Mouse (Mus musculus): Measurements from ENCODE around the gene Rflnb.

The Rflnb gene

DNA sequence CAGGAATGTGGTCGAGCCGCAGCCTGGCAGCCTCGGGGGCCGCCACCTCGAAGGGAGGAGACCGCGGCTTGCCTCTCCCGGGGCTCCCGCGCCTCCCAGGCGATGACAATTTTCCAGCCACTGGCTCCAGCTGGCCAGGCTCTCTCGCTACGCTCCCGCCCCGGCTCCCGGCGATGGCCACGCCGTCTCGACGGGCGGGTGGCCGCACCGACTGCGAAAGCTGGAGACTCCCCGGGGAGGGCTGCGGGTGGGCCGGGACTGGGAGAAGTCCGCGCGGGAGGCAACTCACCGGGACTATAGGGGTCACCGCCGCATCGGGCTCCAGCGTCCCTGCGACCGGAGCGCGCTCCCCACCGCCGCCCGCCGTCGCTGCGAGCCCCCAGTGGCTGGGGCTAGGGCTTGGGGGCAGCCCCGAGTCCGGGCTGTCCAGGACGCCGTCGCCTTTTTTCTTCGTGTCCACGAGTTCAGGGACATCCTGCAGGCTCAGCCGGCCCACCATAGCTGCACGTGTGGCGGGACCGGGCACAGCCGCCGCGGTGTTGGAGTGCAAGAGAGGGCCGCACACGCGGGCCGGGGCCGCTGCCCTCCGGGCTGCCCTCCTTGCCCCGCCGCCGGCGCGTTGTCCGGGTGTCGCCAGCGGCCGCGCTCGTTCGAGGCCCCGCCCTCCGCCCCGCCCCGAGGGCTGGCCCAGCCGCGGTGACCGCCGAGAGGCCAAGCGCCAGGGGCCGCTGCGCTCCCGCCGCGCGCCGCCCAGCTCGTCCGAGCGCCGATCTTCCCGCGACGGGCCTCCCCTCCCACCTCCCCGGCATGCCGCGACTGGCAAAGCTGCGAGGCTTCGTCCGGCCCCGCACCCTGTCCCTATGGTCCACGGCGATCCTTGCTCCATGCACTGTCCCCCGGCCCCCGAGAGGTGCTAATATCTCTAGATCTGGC, at the start of gene Rflnb:
Gene Rflnb, minus strand, starts transcription at position 644 of the 933 bp plus-strand sequence.
- DNase-seq: peak; percentile 91 to 95

GRCm38 (mm10) chr11:76077341-76077740, 49.8 kb upstream of the Rflnb start:
- no peak for DNase-seq

DNA sequence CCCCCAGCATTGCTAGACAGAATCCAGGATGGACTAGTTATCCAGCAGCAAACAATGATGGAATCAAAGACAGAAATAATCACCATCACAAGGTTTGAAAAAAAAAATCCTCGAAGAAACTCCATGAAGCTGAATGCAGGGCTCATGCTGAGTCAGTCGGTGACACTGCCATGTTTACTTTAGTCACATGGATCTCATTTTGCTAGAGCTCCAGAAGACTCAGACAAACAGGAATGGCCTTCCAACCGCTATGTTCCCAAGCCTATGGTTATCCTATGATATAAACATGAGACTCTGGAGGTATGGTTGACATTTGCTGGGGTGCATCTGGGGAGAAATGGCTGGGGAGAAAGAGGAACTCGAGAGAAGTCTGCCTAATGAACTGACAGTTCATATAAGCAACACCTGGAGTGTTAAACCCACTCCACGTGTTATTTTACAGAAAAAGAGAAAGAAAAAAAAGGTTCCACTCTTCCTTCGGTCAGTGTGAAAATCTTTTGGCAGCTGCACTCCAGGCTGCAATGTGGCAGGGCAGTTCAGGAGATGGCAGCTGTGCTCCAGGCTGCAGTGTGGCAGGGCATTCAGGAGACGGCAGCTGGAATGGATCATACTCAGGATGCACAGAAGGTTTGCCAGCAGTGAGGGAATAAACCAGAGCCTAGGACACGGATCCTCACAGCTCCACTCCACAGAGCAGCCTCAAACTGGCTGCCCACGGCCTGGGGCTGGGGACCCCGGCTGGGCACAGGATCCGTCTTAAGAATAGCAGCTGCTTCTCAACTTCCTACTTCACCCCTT, 46.9 kb upstream of the Rflnb start:
- no peak for DNase-seq

- no peak for DNase-seq
Measured at GRCm38 (mm10) chr11:76069816-76070215, 42.2 kb upstream of the Rflnb start.

- DNase-seq: peak; percentile 62 to 72
Measured at GRCm38 (mm10) chr11:76066563-76067156, 39.1 kb upstream of the Rflnb start.

DNA sequence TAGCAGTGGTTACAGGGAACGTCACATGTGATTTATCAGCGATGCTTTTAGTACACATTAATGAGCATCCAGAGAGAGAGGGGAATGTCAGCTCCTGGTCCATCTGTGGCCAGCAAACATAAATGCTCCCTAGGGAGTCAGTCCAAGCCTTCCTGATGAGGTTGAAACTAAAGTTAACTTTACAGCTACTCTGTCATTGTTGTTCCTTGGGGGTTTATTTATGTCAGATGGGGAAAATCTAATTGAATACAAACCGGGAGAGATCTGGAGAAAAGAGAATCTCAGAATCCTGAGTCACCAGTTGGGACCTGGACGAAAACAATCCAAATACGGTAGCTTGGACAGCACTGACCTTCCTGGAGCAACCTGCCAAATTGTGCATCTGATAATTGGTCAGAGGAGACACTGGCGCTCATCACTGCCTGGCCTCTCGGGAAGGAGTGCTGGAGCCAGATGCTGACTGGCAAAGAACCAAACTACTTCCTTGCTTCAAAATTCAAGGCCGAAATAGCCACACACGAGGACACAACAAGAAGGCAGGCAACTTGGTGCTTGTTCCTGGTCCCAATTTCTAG, 38.0 kb upstream of the Rflnb start:
- peak; percentile 72 to 75 for DNase-seq

DNA sequence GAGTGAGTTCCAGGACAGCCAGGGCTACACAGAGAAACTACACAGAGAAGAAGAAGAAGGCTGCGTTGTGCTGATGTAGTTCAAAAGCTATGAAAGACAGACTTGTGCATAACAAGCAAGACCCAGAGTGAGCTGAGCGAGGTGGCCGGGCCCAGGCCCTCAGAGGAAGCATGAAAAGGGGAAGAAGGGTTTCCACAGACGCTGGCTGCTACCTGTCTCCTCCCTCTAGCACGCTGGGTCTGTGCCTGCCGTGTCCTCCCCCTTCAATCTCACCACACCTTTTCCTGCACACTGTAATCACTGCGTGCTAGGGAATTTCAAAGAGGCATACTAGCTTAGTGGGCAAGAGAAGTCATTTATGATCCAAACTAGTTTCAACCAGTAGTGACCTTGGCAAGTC, 36.8 kb upstream of the Rflnb start:
- no peak for DNase-seq

- DNase-seq: no peak
Measured at GRCm38 (mm10) chr11:76060906-76061305, 33.3 kb upstream of the Rflnb start.

DNA sequence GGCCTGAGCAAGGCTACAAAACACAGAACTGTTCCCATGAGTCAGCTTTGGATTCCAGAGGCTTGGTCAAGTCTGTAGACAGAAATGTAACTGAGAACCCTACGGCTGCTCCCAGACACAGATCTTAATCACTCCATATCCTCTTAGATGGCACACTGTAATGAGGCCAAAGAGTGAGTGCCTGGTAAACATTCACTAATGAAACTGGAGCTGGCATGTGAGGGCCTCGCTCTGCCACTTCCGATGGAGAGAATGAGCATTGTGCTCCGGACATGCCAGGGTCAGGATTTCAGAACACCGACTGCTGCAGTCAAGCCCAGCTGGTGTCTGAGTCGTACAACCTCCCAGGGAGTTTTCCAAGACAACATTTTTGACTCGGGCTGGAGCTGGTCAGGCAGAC, 32.4 kb upstream of the Rflnb start:
- DNase-seq: no peak

- no peak for DNase-seq
Measured at GRCm38 (mm10) chr11:76056487-76056886, 28.9 kb upstream of the Rflnb start.

GRCm38 (mm10) chr11:76052496-76052895, 24.9 kb upstream of the Rflnb start:
- peak; percentile 85 to 89 for DNase-seq

DNA sequence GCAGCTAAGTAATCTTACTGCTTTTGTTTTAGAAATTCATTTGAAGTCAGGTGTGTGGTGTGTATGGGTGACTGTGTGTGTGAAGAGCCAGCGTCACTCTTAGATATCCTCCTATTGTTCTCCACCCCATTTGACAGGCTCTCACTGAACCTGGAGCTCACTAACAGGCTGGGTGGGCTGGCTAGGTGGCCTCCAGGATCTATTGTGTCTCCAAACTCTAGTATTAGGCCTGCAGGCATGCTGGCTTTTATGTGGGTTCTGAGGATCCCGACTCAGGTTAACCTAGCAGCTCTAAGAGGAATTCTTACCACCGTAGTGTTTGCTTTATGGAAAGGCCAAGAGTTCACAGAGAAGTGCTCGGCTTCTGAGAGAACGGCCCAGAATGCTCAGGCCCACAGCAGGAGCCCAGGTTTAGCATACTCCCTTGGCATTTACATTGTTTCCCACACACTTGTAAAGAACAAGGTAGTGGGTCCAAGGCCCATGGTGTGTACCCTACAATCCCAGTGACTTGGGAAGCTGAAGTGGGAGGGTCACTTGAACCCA, 23.5 kb upstream of the Rflnb start:
- DNase-seq: no peak

DNA sequence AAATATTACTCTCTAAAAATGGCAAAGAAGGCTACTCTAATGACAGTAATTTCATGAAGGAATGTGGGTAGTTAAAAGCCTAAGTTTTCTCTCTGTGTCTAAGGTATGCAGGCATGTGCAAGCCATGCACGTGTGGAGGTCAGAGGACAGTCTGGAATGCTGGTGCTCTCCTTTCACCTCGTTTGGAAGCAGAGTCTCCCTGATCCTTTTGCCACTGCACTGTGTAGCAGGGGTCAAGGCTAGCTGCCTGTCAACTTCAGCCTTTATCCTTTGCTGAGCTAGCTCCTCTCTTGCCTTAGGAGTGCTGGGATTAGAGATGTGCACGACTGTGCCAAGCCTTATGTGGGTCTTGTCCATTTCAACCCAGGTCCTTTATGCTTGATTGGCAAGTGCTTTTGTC, 22.9 kb upstream of the Rflnb start:
- DNase-seq: no peak

DNA sequence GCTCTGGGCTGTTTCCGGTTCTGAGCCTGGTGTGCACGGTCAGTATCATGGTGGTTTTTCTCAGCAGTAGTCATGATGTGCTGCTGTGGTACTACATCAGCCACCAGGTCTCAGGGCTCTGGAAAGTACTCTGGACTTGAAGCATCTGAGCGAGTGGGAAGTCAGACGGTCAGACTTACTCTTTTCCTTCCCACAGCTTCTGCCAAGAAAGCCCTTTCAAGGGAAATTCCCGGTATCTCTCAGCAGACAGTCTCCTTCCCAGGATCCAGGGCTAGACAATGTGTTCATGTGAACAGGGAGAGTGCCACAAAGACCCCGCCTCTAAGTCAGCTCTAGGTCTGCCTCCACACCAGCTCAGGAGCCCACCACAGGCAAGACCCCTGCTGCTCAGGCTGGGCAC, 17.8 kb upstream of the Rflnb start:
- DNase-seq: peak in 1 of 2 experiments; percentile 14

DNA sequence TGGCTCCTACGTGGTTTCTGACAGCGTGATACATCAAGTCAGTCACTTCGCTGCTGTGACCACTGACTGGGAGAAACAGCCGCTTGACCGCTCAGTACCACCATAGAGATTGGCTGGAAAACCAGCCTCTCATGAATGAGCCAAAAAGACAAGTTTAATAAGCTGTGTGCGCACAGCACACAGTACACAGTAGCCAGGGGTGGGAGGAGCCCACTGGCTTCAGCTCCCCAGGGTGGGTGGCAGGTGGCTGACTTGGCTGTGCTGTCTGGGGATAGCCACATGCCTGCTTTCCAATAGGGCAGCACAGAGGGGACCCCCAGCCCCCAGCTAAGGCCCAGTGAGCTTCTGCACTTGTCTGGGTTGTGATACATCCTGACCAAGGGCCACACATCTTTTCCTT, 16.9 kb upstream of the Rflnb start:
- peak in 1 of 2 experiments; percentile 43 for DNase-seq

GRCm38 (mm10) chr11:76042882-76043281, 15.3 kb upstream of the Rflnb start:
- DNase-seq: peak in 1 of 2 experiments; percentile 29

GRCm38 (mm10) chr11:76042041-76042638, 14.6 kb upstream of the Rflnb start:
- peak in 1 of 2 experiments; percentile 21 for DNase-seq

- peak in 1 of 2 experiments; percentile 41 for DNase-seq
Measured at GRCm38 (mm10) chr11:76040761-76041376, 13.3 kb upstream of the Rflnb start.

DNA sequence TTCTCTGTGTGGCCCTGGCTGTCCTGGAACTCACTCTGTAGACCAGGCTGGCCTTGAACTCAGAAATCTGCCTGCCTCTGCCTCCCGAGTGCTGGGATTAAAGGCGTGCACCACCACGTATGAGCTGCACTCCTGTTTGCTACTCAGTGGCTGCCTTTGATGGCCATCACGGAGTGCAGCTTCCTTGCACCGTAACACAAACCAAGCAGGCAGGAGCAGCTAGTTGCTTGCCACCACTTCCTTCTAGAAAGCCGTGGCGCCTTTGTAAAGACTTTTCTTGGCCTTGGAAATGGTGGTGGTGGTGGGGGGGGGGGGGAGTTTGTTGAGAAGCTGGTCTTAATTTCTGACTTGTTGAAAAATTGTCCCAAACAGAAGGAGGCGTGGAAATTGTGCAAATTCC, 12.5 kb upstream of the Rflnb start:
- peak in 1 of 2 experiments; percentile 26 for DNase-seq

DNA sequence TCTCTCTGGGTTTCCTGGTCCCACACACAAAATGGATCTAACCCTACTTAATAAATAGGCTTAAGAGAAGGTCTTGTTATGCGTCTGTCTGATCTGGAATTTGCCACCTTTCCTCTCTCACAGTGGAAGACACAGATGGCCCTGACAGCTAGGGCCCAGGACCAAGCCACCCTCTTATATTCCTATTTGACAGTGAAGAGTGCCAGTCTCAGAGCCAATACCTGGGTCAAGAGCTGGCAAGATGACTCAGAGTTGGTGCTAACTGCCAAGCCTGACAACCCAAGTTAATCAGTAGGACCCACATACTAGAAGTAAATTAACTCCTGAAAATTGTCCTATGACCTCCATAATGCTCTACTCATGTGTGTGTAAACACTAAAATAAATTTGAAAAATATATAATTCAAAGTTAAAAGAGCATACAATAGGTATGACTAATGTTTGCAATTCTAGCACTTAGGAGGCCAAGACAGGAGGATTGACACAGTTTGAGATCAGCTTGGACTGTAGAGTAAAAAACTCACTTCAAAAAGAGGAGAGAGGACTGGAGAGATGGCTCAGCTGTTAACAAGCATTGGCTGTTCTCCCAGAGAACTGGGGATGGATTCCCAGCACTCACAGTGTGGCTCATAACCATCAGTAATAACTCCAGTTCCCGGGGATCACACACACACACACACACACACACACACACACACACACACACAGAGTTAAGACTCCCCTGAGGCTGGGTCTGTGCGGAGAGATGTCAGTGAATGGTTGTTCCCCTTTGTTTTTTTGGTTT, 11.9 kb upstream of the Rflnb start:
- peak; percentile 75 to 82 for DNase-seq

Measured in cerebellum, postnatal 25 days (tissue).